Mouse (Mus musculus) neutrophil, adult 5-6 weeks (primary cell): ENCODE measurements around the gene Rere. TPM values are rescaled to one million over a fixed set of nuclear protein-coding genes. Genes with fewer than 3 reads are reported as not detected.
"Not testable (repeated sequence)": the region's sequence is repeated elsewhere in the genome, so short reads cannot be mapped to it uniquely, and the experiment has no call there.

Experiments
- ATAC-seq: fragments of 151-379, 151-347 bp; 2 replicates; pipeline ENCODE4 v1.8.0; 2017; ENCODE audit warnings: mild to moderate bottlenecking, moderate TSS enrichment; ENCODE audit not compliant: insufficient number of reproducible peaks, poor library complexity, low FRiP score, severe bottlenecking; ENCODE audit errors: extremely low read depth
- total RNA-seq: library from RNA; stranded (forward); fragments of 200-1000 nt; gene quantifications from 2 replicates; pipeline ENCODE4 v1.2.3, GENCODE M21; 2017

The Rere gene
- total RNA-seq, 1 experiment from 2014 or later = 59.4 TPM

GRCm38 (mm10) chr4:150510036-150510435 is 228.6 kb downstream of the Rere start:
- ATAC-seq = no peak

GRCm38 (mm10) chr4:150513387-150513786 is 231.9 kb downstream of the Rere start:
- ATAC-seq = not testable (repeated sequence)

- ATAC-seq = no peak
Observed at GRCm38 (mm10) chr4:150516201-150516600, 234.8 kb downstream of the Rere start.

- no peak for ATAC-seq
Observed at GRCm38 (mm10) chr4:150517381-150517780, 235.9 kb downstream of the Rere start.

GRCm38 (mm10) chr4:150518826-150519225 is 237.4 kb downstream of the Rere start:
- ATAC-seq = no peak

GRCm38 (mm10) chr4:150520069-150520468 is 238.6 kb downstream of the Rere start:
- ATAC-seq = no peak

GRCm38 (mm10) chr4:150522425-150522824 is 241.0 kb downstream of the Rere start:
- no peak for ATAC-seq

GRCm38 (mm10) chr4:150523351-150523750 is 241.9 kb downstream of the Rere start:
- no peak for ATAC-seq

GRCm38 (mm10) chr4:150526269-150526668 is 244.8 kb downstream of the Rere start:
- no peak for ATAC-seq

GRCm38 (mm10) chr4:150528426-150528825 is 247.0 kb downstream of the Rere start:
- ATAC-seq = no peak

- ATAC-seq = no peak
Observed at GRCm38 (mm10) chr4:150528846-150529245, 247.4 kb downstream of the Rere start.

- ATAC-seq = no peak
Observed at GRCm38 (mm10) chr4:150531869-150532268, 250.4 kb downstream of the Rere start.

GRCm38 (mm10) chr4:150536821-150537510 is 255.5 kb downstream of the Rere start:
- no peak for ATAC-seq

- ATAC-seq = no peak
Observed at GRCm38 (mm10) chr4:150539846-150540245, 258.4 kb downstream of the Rere start.

GRCm38 (mm10) chr4:150540392-150541094 is 259.1 kb downstream of the Rere start:
- ATAC-seq = no peak

GRCm38 (mm10) chr4:150544231-150544630 is 262.8 kb downstream of the Rere start:
- no peak for ATAC-seq

- ATAC-seq = peak; percentile 99
Observed at GRCm38 (mm10) chr4:150544652-150545258, 263.3 kb downstream of the Rere start.

GRCm38 (mm10) chr4:150545775-150546174 is 264.3 kb downstream of the Rere start:
- ATAC-seq = no peak

- not testable (repeated sequence) for ATAC-seq
Observed at GRCm38 (mm10) chr4:150546296-150546695, 264.9 kb downstream of the Rere start.

GRCm38 (mm10) chr4:150549393-150549792 is 267.9 kb downstream of the Rere start:
- no peak for ATAC-seq
